Mouse (Mus musculus) neutrophil, adult 5-6 weeks (primary cell): Measurements from ENCODE around the gene Gemin2. TPM values are rescaled to one million over a fixed set of nuclear protein-coding genes. Genes with fewer than 3 reads are reported as not detected.
"Not testable (repeated sequence)": the region's sequence is repeated elsewhere in the genome, so short reads cannot be mapped to it uniquely, and the experiment has no call there.

Experiments used
- ATAC-seq: fragments of 151-379, 151-347 bp; 2 replicates; pipeline ENCODE4 v1.8.0; 2017; ENCODE audit warnings: mild to moderate bottlenecking, moderate TSS enrichment; ENCODE audit not compliant: insufficient number of reproducible peaks, poor library complexity, low FRiP score, severe bottlenecking; ENCODE audit errors: extremely low read depth
- total RNA-seq: library from RNA; stranded (forward); fragments of 200-1000 nt; gene quantifications from 2 replicates; pipeline ENCODE4 v1.2.3, GENCODE M21; 2017

The Gemin2 gene
- total RNA-seq, 1 experiment from 2014 or later = 13.5 TPM

DNA sequence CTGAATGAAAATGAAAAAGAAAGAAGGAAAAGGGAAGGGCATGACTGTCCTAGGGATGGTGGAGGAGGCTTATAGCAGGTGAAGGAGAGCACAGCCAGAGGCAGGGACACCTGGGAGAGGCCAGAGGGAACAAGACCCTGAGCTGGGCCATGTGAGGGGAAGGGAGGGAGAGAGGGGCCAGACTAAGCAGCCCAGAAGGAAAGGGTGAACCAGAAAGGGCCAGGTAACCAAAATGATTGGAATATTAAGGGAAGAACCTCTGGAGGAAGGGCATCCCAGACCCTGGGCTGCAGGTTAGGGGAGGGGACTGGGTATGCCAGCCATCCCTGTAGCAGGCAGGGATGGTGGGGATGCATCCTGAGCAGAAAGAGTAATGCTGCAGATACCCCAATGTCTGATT, 40.8 kb downstream of the Gemin2 start:
- ATAC-seq = no peak

DNA sequence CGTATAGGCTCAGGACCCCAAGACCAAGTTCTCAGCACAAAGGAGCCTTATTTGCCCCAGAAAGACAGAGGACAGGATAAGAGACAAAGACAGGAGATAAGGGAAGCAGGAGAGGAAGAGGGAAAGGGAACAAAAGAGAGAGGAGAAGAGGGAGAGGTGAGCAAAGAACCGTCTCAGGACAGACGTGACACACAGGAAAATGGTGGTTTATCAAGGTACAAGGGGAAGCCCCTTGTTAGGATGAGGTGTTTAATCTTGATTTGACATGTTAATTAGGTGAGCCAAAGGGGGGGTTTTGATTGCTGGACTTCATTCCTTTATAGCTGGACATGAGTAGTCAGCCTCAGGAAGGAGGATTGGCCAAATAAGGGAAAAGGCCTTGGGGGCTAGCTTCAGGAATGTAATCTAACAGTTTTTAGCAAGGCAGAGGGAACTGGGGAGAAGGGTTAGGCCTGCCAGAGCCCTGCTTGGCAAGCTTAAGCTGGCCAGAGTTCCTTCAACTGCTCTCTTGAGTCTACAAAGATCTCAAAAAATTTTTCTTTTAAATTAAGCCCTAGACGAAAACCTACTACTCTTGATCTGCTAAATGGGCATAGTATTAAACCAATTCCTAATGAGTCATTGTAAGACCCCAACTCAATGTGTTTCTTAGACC, 42.1 kb downstream of the Gemin2 start:
- ATAC-seq = no peak

GRCm38 (mm10) chr12:59056222-59056621, 43.0 kb downstream of the Gemin2 start:
- ATAC-seq = no peak

DNA sequence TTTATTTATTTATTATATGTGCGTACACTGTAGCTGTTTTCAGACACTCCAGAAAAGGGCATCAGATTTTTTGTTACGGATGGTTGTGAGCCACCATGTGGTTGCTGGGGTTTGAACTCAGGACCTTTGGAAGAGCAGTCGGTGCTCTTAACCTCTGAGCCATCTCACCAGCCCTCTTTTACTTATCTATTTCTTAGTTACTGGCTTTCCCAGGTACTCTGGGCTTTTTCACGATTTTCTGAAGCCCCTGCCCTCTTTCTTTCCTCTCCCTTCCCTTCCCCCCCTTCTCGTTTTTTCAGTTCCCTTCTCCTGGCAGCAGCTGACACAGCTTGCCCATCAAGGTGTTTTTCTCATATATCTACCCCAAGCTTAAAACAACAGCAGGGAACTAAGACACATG, 45.0 kb downstream of the Gemin2 start:
- not testable (repeated sequence) for ATAC-seq

- no peak for ATAC-seq
Observed at GRCm38 (mm10) chr12:59060322-59060721, 47.1 kb downstream of the Gemin2 start.

- peak; percentile 85 for ATAC-seq
Observed at GRCm38 (mm10) chr12:59060993-59061595, 47.9 kb downstream of the Gemin2 start, which contains the start of gene Trappc6b. TSS of gene Trappc6b (minus strand) at chr12:59061472.

- no peak for ATAC-seq
Observed at GRCm38 (mm10) chr12:59064837-59065236, 51.6 kb downstream of the Gemin2 start.

DNA sequence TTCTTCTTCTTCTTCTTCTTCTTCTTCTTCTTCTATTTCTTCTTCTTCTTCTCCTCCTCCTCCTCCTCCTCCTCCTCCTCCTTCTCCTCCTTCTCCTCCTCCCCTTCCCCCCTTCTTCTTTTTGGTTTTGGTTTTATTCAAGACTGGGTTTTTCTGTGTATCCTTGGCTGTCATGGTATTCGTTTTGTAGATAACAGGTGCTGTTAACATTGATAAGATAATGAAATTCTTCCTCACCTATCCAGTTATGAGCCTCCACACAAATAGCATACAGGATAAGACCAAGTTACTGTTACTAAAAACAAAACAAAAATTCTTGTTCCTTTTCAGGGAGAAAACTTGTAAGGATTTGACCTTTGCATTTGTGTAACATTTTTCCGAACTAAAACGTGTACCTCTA, 52.6 kb downstream of the Gemin2 start:
- no peak for ATAC-seq

DNA sequence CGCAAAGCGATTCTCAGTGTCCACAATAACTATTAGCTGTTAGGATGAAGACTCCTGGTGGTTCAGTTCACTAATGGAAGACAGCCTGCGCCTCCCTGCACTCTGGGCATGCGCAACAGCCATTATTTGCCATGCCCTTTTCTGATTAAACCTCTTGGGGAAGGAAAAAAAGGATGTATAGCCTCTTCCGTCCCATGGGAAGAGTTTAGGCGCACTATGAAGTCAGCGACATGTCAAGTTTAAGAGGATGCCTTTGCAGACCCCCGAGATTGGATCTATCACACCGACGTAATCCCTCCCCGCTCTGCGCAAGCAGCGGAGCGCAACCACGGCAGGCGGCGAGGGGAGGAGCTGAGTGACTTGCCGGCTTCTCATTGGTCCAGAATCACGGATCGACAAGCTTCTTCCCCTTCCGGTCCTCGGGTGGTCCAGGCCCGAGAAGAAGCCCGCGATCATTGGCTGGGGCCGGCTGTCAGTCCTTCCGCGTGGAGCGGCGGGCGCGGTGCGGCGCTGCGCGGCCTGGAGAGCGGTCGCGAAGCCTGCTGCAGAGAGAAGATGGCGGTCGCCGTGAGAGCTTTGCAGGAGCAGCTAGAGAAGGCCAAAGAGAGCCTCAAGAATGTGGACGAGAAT, 53.4 kb downstream of the Gemin2 start, which contains the start of gene Pnn:
Gene Pnn, plus strand, starts transcription at position 437 of the 630 bp plus-strand sequence.
- ATAC-seq = peak; percentile 99

- no peak for ATAC-seq
Observed at GRCm38 (mm10) chr12:59067095-59067494, 53.9 kb downstream of the Gemin2 start.

- no peak for ATAC-seq
Observed at GRCm38 (mm10) chr12:59068791-59069190, 55.6 kb downstream of the Gemin2 start.

DNA sequence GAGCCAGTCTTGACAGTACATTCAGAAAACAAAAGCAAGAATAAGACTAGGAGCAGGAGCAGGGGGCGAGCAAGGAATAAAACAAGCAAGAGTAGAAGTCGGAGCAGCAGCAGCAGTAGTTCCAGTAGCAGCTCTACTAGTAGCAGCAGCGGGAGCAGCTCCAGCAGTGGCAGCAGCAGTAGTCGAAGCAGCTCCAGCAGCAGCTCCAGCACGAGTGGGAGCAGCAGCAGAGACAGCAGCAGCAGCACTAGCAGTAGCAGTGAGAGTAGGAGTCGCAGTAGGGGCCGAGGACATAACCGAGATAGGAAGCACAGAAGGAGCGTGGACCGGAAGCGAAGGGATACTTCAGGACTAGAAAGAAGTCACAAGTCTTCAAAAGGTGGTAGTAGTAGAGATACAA, 59.1 kb downstream of the Gemin2 start:
- no peak for ATAC-seq

GRCm38 (mm10) chr12:59074052-59074451, 60.9 kb downstream of the Gemin2 start:
- no peak for ATAC-seq

- no peak for ATAC-seq
Observed at GRCm38 (mm10) chr12:59076996-59077395, 63.8 kb downstream of the Gemin2 start.

DNA sequence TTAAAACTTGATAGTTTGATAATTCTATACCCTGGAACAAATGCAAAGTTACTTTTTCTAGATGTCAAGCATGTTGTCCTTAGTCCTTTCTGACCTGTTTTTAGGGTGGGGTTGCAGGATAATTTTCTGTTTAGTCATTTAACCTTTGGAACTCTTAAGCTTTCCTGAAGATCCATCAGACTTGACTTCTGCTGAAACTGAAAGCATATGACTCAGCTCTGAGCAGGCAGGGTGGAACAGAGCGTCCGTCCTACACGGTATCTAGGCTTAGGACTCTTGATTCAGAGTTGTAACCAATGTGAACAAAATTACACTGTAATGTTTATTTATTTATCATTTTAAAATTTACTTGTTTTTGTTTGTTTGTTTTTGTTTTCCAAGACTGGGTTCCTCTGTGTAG, 64.7 kb downstream of the Gemin2 start:
- ATAC-seq = no peak

Other genes with a start within 250 kb of the Gemin2 start
- 22.6 and 31.1 TPM in 2 replicates for gene Sec23a, start 1.4 kb upstream of the Gemin2 start, total RNA-seq
- 59.7 and 81.9 TPM in 2 replicates for gene Trappc6b, start 48.1 kb downstream of the Gemin2 start, total RNA-seq
- 122 and 141 TPM in 2 replicates for gene Pnn, start 53.5 kb downstream of the Gemin2 start, total RNA-seq
- gene Mia2, start 82.4 kb downstream of the Gemin2 start, total RNA-seq = 319 and 342 TPM in 2 replicates
- gene Fbxo33, start 206.3 kb downstream of the Gemin2 start, total RNA-seq = 46.0 and 65.1 TPM in 2 replicates